Mouse (Mus musculus) kidney, adult 9 months (tissue): ENCODE data around the gene Primpol.
A peak's percentile ranks its signal among the peaks of the same experiment; 100 is the strongest.
"Not testable (repeated sequence)": the region's sequence is repeated elsewhere in the genome, so short reads cannot be mapped to it uniquely, and the experiment has no call there.

Source experiments
- DNase-seq: peaks from one replicate; pipeline ENCODE4 v3.0.0; 2022

Gene Primpol

GRCm38 (mm10) chr8:46600959-46601707 is 15.9 kb downstream of the Primpol start:
- no peak for DNase-seq

GRCm38 (mm10) chr8:46599314-46599904 is 17.6 kb downstream of the Primpol start:
- no peak for DNase-seq

DNA sequence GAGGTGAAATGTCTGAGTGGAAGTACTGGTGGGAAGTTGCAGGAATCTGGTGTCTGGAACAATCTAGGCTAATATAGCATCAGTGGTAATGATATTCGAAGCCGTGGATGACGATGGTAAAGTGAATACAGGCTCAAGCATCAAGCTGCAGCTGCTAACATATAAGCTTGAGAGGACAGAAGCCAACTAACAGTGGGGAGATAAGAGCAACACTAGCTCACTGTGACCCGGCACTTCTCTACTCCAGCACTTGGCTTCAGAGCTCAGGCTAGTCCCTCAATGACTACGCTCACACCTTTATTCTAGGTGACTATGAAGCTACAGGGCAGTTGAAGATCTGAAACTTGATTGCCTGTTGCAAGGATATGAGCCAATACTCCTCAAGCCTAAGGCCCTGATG is 18.3 kb downstream of the Primpol start:
- DNase-seq = no peak

DNA sequence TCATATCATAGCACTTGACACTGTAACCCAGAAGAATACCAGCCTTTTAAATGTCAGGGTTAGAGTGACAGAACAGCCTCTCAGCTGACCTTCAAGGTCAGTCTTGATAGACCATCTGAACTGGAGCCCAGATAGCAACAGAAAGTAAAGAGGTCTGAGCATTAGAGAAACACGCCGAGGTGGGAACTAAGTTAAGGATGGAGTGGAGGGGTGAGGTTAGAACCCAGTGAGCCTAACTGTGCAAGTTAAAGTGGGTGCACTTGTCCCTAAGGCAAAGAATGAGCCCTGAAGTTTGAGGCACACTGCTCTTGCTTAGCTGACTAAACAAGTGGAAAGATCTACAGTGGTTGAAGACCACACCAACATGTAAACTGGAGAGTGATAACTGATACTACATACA is 18.9 kb downstream of the Primpol start:
- no peak for DNase-seq

- DNase-seq = no peak
Measured at GRCm38 (mm10) chr8:46597411-46597810, 19.6 kb downstream of the Primpol start.

DNA sequence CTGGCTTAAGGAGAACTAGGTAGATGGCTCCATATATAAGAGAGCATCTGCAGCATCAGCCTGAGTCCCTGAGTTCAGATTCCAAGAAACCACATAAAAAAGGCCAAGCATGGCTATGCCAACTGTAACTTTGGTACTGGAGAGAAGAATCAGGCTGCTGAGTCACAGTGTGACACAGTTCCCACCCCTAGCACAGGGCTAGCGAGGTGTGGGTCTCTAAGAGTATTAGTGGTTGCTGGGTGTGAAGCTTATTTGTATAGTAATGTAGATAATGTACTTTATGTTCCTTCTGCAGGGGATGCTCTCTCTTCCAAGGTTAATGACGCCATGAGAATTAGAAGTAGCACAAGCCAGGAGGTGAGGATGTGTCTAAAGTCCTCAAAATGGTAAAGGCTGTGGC is 20.5 kb downstream of the Primpol start:
- DNase-seq = no peak

DNA sequence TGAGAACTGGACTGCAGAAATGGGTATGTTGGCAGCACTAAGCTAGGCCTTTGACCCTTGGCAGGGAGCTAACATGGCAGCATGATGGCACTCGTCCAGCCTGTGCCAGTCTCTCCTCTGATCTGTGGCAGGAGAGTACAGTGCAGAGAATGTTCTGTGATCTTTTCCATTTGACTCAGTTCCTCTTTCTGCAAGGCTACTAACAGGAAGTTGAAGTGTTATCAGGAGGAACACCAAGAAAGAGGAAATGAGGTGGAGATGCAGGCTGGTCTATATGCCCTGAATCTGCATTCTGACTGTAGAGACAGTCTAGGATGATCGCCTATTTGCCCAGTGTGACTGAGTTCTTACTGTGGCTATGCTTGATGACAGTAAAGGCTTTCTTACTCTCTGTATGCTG is 21.4 kb downstream of the Primpol start:
- DNase-seq = peak; percentile 82

- no peak for DNase-seq
Measured at GRCm38 (mm10) chr8:46593772-46594171, 23.2 kb downstream of the Primpol start.

DNA sequence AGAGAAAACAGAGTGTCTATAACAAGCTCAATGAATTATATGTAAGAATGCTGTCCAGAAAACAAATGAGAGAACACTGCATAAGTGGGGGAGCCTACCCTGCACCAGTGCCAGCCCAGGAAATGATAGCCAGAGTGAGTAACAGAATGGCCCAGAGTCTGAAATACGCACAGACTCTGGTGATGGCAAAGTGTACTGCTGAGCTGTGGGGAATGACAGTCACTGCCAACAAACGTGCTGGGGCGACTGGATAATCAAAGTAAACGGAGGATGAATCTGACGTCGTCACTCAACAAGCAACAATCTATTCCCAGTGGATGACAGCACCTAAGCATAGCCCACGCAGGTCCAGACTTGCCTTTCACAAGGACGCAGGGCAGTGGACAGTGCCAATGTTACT is 23.9 kb downstream of the Primpol start:
- DNase-seq = no peak

- no peak for DNase-seq
Measured at GRCm38 (mm10) chr8:46588663-46589062, 28.3 kb downstream of the Primpol start.

GRCm38 (mm10) chr8:46587911-46588310 is 29.1 kb downstream of the Primpol start:
- DNase-seq = no peak

- DNase-seq = no peak
Measured at GRCm38 (mm10) chr8:46585576-46585975, 31.4 kb downstream of the Primpol start.

DNA sequence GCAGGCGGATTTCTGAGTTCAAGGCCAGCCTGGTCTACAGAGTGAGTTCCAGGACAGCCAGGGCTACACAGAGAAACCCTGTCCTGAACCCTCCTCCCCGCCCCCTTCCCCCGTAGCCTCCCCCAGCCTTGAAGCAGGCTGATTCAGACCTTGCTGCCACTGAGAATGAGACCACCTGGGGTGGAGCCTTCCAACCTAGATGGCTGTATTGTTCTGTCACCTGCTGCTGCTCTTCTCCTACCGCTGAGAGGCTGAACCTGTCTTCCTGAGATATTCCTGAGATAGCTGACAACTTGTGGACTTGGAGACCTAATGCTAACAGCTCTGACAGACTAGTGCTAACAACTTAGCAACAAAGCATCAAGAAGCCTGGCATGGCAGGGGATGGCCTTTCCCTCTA is 32.7 kb downstream of the Primpol start:
- DNase-seq = not testable (repeated sequence)

GRCm38 (mm10) chr8:46578794-46579193 is 38.2 kb downstream of the Primpol start:
- DNase-seq = no peak

- DNase-seq = no peak
Measured at GRCm38 (mm10) chr8:46573964-46574363, 43.0 kb downstream of the Primpol start.

DNA sequence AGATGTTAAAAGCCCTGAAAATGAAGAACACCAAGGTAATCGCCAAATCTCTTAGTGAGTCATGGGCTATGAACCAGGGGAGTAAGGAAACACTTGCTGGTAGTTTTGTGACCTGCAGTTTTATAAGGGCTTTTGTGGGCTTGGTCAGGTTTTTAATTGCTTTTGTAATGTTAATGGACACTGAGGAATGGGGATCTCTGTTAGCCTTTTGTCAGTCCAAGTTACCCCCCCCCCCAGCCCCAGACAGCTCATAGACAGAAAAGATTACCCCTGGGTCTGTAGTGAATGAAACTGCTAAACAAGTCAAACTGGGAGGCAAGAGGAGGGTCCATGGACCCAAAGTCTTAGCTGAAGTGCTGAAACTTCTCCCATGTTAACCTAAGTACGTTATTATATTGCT is 43.6 kb downstream of the Primpol start:
- DNase-seq = no peak

GRCm38 (mm10) chr8:46570673-46571072 is 46.3 kb downstream of the Primpol start:
- DNase-seq = no peak

DNA sequence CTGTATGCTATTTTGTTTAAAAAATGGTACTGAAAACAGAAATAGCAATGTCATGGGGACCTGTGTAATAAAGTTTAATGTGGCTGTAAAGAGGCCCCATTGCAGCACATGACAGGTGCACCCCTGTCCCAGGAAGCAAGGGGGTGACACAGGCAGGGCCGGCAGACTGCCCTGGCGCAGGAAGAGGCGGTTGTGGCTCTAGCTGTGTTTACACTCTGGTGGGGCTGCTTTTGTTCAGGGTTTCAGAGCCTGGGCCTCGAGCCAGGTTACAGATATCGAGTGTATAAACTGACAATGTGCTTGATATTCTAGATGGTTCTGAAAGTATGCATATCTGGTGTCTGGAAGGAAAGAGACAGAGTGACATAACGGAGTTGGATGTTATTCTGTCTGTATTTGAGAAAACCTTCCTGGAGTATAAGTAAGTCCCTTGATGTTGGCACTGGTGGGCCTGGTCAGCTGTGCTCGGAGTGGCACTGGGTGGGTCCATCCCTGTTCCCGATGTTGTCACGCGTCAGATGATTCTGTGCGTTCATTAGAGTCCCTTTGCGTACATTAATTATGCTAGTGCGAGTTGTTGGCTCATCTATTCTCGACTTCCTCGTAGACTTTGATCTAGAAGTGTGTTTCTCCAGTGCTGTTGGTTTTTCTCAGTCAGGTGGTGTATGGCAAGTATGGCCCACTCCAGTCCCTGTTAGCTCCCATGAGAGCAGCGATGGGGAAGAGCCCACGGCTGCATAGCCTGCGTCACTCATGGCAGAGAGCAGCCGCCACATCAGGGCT is 47.2 kb downstream of the Primpol start:
- DNase-seq = no peak

DNA sequence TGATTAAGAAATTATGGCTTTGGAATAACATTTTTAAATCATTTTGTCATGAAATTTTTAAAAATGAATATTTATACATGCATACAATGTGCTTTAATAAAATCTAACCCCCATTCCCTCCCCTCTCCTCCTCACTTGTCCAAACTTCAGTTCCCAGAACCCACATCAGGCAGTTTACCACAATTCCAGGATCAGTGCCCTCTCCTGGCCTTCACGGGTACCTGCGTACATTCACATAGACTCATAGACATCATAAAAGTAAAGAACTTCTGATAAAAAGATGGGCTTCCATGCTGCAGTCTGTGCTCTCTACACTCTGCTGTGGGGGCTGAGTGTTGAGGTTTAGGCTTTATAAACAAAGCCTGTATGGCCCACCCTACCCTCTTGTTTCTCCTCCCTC is 48.1 kb downstream of the Primpol start:
- DNase-seq = no peak

GRCm38 (mm10) chr8:46567946-46568345 is 49.1 kb downstream of the Primpol start:
- no peak for DNase-seq

- no peak for DNase-seq
Measured at GRCm38 (mm10) chr8:46566914-46567529, 50.0 kb downstream of the Primpol start.

- no peak for DNase-seq
Measured at GRCm38 (mm10) chr8:46562333-46562732, 54.7 kb downstream of the Primpol start.

DNA sequence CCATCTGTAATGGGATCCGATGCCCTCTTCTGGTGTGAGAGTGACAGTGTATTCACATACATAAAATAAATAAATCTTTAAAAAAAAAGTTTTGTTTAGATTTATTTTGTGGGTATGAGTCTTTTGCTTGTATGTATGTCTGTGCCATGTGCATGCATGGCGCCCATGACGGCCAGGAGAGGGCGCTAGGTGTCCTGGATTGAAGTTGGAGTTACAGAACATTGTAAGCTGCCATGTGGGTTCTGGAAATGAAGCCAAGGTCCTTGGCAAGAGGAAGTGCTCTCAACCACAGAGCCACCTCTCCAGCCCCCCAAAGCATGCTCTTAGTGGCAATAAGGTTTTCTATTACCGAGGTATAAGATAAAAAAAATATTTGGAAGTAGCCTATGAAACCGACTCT is 57.6 kb downstream of the Primpol start:
- no peak for DNase-seq

GRCm38 (mm10) chr8:46552441-46552765 is 64.6 kb downstream of the Primpol start:
- peak; percentile 33 for DNase-seq
